16 mouse cellular contexts compared by ENCODE assay signal in genomic region chr15:30857277-30858176, GRCm38 (mm10).
A peak's percentile ranks its signal among the peaks of the same experiment; 100 is the strongest.
DNase-seq lines count a peak whose midpoint lies in the region; ATAC-seq and TF ChIP-seq lines count a peak whose summit lies in the region.
"Had no signal": no experiment of that assay in that cellular context is flagged by ENCODE, and none has a peak within 500 bp of the region (broad histone marks: within the 10 kb centered on the region; RNA-seq: fewer than 3 reads in every experiment).

No protein-coding gene starts in this region.

- H3K27ac ChIP-seq in forebrain, embryonic 15.5 days (replicated peaks) = no peak overlapping the region
- H3K27ac ChIP-seq in neural tube, embryonic 13.5 days (replicated peaks) = peak overlapping the region; percentile 1; the same call in 1 of the 2 replicates
- H3K27ac ChIP-seq in stomach, postnatal 0 days (replicated peaks) = no peak overlapping the region
- H3K27ac ChIP-seq: liver, embryonic 12.5 days had no signal

- H3K4me2 ChIP-seq in forebrain, embryonic 15.5 days (replicated peaks) = no peak overlapping the region
- no peak overlapping the region; the same call in 1 of the 2 replicates for H3K4me2 ChIP-seq in neural tube, embryonic 13.5 days
- H3K4me2 ChIP-seq in stomach, postnatal 0 days (replicated peaks; ENCODE audit: low read depth) = no peak overlapping the region
- H3K4me2 ChIP-seq: liver, embryonic 12.5 days; lung, embryonic 14.5 days had no signal

- peak; percentile 13 to 24 for DNase-seq in layer of hippocampus, postnatal 10 days (ENCODE audit: low spot score in 2 of 2)
- no peak for DNase-seq in layer of hippocampus, adult 9-11 months
- peak; percentile 12 for DNase-seq in brain, adult 2 months (ENCODE audit: low read depth, low spot score)
- no peak for DNase-seq in stomach, postnatal 0 days (ENCODE audit: low spot score)
- DNase-seq: adrenal gland, postnatal 25 days; cerebellum, adult 9-10 months; gastrocnemius, postnatal 14 days; heart, postnatal 10 days; lung, embryonic 14.5 days; thymus, adult 2 months had no signal

- no peak overlapping the region for H3K4me3 ChIP-seq in forebrain, embryonic 15.5 days
- H3K4me3 ChIP-seq in neural tube, embryonic 13.5 days = no peak overlapping the region
- H3K4me3 ChIP-seq in stomach, postnatal 0 days (ENCODE audit: low read depth, low read length) = no peak overlapping the region
- H3K4me3 ChIP-seq: liver, embryonic 12.5 days had no signal

- no peaks in the 10 kb centered on the region for H3K9me3 ChIP-seq in forebrain, embryonic 15.5 days
- no peaks in the 10 kb centered on the region for H3K9me3 ChIP-seq in neural tube, embryonic 13.5 days
- no peaks in the 10 kb centered on the region for H3K9me3 ChIP-seq in stomach, postnatal 0 days (ENCODE audit: control insufficient read depth, low read length)
- H3K9me3 ChIP-seq: liver, embryonic 12.5 days had no signal

- H3K36me3 ChIP-seq in forebrain, embryonic 15.5 days = no peaks in the 10 kb centered on the region
- H3K36me3 ChIP-seq in neural tube, embryonic 13.5 days = no peaks in the 10 kb centered on the region
- H3K36me3 ChIP-seq in stomach, postnatal 0 days (ENCODE audit: control insufficient read depth, insufficient read depth, low read length) = no peaks in the 10 kb centered on the region
- H3K36me3 ChIP-seq: liver, embryonic 12.5 days had no signal

- H3K9ac ChIP-seq in forebrain, embryonic 15.5 days (replicated peaks) = no peak overlapping the region
- no peak overlapping the region for H3K9ac ChIP-seq in neural tube, embryonic 13.5 days
- no peak overlapping the region for H3K9ac ChIP-seq in stomach, postnatal 0 days (ENCODE audit: low read length)
- H3K9ac ChIP-seq: liver, embryonic 12.5 days; lung, embryonic 14.5 days had no signal

- peak; percentile 58 for ATAC-seq in forebrain, embryonic 15.5 days (replicated peaks)
- ATAC-seq in neural tube, embryonic 13.5 days (ENCODE audit: low read depth) = peak; percentile 57; the same call in 1 of the 2 replicates
- ATAC-seq in erythroblast, adult 5-6 weeks (replicated peaks; ENCODE audit: low FRiP score, poor library complexity, severe bottlenecking) = no peak
- ATAC-seq in stomach, postnatal 0 days (ENCODE audit: low FRiP score, low TSS enrichment) = no peak
- ATAC-seq: activated CD4-positive, CD25-positive, alpha-beta regulatory T cell, adult 4 months; liver, embryonic 12.5 days; Patski had no signal

- 27% methylated on average over 17 of the region's 17 CpGs for WGBS in forebrain, embryonic 15.5 days
- WGBS in neural tube, embryonic 13.5 days = 53% methylated on average over 17 of the region's 17 CpGs
- WGBS in stomach, postnatal 0 days = 85% methylated on average over 17 of the region's 17 CpGs

- peaks cover 14% of the 10 kb centered on the region for H3K4me1 ChIP-seq in forebrain, embryonic 15.5 days
- peaks cover 28% of the 10 kb centered on the region for H3K4me1 ChIP-seq in neural tube, embryonic 13.5 days (replicated peaks)
- H3K4me1 ChIP-seq in stomach, postnatal 0 days (replicated peaks; ENCODE audit: control insufficient read depth, insufficient read depth) = no peaks in the 10 kb centered on the region
- H3K4me1 ChIP-seq: liver, embryonic 12.5 days had no signal

- no peaks in the 10 kb centered on the region for H3K27me3 ChIP-seq in forebrain, embryonic 15.5 days
- no peaks in the 10 kb centered on the region for H3K27me3 ChIP-seq in neural tube, embryonic 13.5 days
- H3K27me3 ChIP-seq in stomach, postnatal 0 days (ENCODE audit: control insufficient read depth, insufficient read depth, low read length) = no peaks in the 10 kb centered on the region
- H3K27me3 ChIP-seq: liver, embryonic 12.5 days; Patski had no signal

- TF ChIP-seq EP300 in stomach, postnatal 0 days (optimal IDR thresholded peaks at IDR 0.05) = no peak

- TF ChIP-seq CTCF in stomach, postnatal 0 days (IDR thresholded peaks at IDR 0.05; ENCODE audit: low read depth) = no peak

Comparison
In these comparisons a context has a peak if more than half of its experiments do, and no peak if none do; other contexts are left out.
1. DNase-seq: peak in layer of hippocampus, postnatal 10 days (2 of 2) and brain, adult 2 months (single experiment); none in layer of hippocampus, adult 9-11 months (single experiment) and stomach, postnatal 0 days (single experiment).
2. ATAC-seq: peak in forebrain, embryonic 15.5 days (single experiment) and neural tube, embryonic 13.5 days (single experiment); none in erythroblast, adult 5-6 weeks (single experiment) and stomach, postnatal 0 days (single experiment).